Mouse (Mus musculus) lung, embryonic 14.5 days (tissue): ENCODE data around the gene Slc17a7. TPM values are rescaled to one million over a fixed set of nuclear protein-coding genes. Genes with fewer than 3 reads are reported as not detected.

Experiments
- ATAC-seq: fragments of 200-750 bp; cut with Nextera tagmentation; 2 replicates; pipeline ENCODE4 v1.8.0; 2017; ENCODE audit warnings: mild to moderate bottlenecking, moderate TSS enrichment, moderate library complexity; ENCODE audit not compliant: insufficient read depth
- DNase-seq: peaks from one replicate; pipeline ENCODE4 v3.0.0-alpha.2; 2015
- H3K27ac ChIP-seq: fragments of 300-500 bp; sonication (generic); 2 replicates; pipeline ENCODE4 v1.5.1; 2014; ENCODE audit warnings: low read depth, mild to moderate bottlenecking, moderate library complexity
- H3K27me3 ChIP-seq: fragments of 300-500 bp; sonication (generic); 2 replicates; pipeline ENCODE4 v1.6.1; 2014; ENCODE audit warnings: low read length, control low read depth; ENCODE audit not compliant: insufficient read depth
- H3K36me3 ChIP-seq: fragments of 300-500 bp; sonication (generic); 2 replicates; pipeline ENCODE4 v1.6.1; 2014; ENCODE audit warnings: control low read depth; ENCODE audit not compliant: insufficient read depth
- H3K4me1 ChIP-seq: fragments of 300-500 bp; sonication (generic); 2 replicates; pipeline ENCODE4 v1.6.1; 2014; ENCODE audit warnings: antibody characterized with exemption, control low read depth; ENCODE audit not compliant: insufficient read depth
- H3K4me2 ChIP-seq: fragments of 300-500 bp; sonication (generic); 2 replicates; pipeline ENCODE4 v1.6.1; 2014; ENCODE audit warnings: mild to moderate bottlenecking
- H3K4me3 ChIP-seq: fragments of 300-500 bp; sonication (generic); 2 replicates; pipeline ENCODE4 v1.5.1; 2014; ENCODE audit warnings: low read depth, low read length
- H3K9ac ChIP-seq: fragments of 300-500 bp; sonication (generic); 2 replicates; pipeline ENCODE4 v1.6.1; 2014
- H3K9me3 ChIP-seq: fragments of 300-500 bp; sonication (generic); 2 replicates; pipeline ENCODE4 v1.6.1; 2016; ENCODE audit warnings: low read depth, low read length, control low read depth
- CTCF ChIP-seq: IDR thresholded peaks from 2 replicates; pipeline ENCODE4 v1.5.1; 2016; ENCODE audit warnings: antibody characterized with exemption, low read depth
- WGBS: fragments of 180-500 bp; shearing (Covaris S2); extraction: QIAGEN DNeasy Blood & Tissue Kit; methylation state at CpG from one replicate; pipeline ENCODE4 v1.1.7; 2014; 5-methylcytosine and 5-hydroxymethylcytosine counted together
- microRNA counts: library from miRNA; unstranded; fragments of <30 nt; microRNA quantifications from one replicate; lab custom pipeline; 2016
- microRNA-seq: library from miRNA; unstranded; fragments of <30 nt; microRNA quantifications from one replicate; pipeline ENCODE4, GENCODE M21; 2016; ENCODE audit warnings: borderline number of aligned reads
- polyA plus RNA-seq: library from polyadenylated mRNA; unstranded; fragments of >200 nt; fragmentation: Nextera tagmentation; extraction: Ambion mirVana; gene quantifications from 2 replicates; pipeline ENCODE4 v1.2.1, GENCODE M21; 2014

The Slc17a7 gene
- polyA plus RNA-seq, 1 experiment from 2014 or later: 0.09 TPM

DNA sequence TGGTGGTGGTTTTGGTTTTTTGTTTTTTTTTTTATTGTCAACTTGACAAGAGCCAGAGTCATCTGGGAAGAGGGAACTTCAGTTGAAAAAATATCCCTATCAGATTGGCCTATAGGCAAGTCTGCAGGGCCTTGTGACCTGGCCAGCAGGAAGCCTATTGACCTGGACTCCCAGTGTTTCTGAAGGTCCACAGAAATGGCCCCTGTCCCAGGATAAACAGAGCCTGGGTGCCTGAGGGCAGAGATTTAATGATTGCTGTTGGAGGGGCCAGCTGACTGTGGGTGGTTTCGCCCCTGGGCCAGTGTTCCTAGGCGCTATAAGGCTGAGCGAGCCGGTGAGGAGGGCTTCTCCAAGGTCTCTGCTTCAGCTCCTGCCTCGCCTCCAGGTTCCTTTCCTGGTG lies 50.0 kb downstream of the Slc17a7 start:
- H3K27ac ChIP-seq: no peak overlapping the region
- peaks cover 18% of the 10 kb centered on the region; the same call in 1 of the 2 replicates for H3K27me3 ChIP-seq
- H3K9ac ChIP-seq: no peak overlapping the region
- peaks cover 13% of the 10 kb centered on the region; the same call in 1 of the 2 replicates for H3K4me1 ChIP-seq
- ATAC-seq: no peak
- WGBS: 54% methylated on average over 5 of the region's 5 CpGs
- no peaks in the 10 kb centered on the region for H3K9me3 ChIP-seq
- no peak overlapping the region for H3K4me3 ChIP-seq
- TF ChIP-seq CTCF: no peak
- no peak overlapping the region for H3K4me2 ChIP-seq
- peaks cover 15% of the 10 kb centered on the region for H3K36me3 ChIP-seq
- no peak for DNase-seq

DNA sequence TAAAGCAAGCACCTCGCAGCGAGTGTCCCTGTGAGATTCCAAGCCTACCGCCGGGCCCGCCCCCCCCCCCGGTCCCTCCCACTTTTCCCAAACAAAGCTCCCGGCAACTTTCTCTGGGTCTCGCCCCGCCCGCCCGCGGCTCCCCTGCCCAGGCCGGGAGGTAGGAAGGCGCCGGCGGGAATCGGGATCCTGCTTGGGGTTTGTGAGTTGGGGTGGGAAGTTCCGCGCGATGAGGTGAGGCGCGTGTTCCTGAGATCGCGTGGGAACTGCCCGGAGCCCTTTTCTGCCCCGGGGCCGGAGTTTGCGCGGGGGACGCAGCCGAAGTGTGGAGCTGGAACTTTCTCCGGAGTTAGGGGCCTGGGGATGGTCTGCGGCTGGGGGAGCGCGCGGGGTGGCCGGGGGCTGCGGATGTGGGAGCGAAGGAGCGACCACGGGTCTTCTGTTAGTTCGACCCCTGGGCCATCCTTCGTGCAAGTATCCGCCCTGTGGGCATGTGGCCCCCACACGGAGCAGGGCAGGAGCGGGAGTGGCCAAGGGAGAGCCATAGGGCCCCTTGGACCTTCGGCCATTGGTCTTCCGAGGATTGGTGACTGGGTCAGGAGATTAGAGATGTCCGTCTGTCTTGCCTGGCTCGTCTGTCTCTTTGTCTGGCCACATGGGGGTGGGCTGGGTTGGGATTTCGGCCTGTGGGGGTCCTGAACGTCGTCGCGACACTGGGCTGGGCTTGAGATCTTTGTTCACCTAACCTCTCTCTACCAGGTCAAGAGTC lies 52.1 kb downstream of the Slc17a7 start, which contains the start of gene Tead2:
Tead2 (plus strand) TSS at position 81 of the 769 bp plus-strand sequence.
- Histone ChIP-seq H3K4me3 (peak within 1 kb of the TSS; percentile 89), H3K9me3 (no peaks in the 10 kb centered on the region)
- ATAC-seq: peak; percentile 75

DNA sequence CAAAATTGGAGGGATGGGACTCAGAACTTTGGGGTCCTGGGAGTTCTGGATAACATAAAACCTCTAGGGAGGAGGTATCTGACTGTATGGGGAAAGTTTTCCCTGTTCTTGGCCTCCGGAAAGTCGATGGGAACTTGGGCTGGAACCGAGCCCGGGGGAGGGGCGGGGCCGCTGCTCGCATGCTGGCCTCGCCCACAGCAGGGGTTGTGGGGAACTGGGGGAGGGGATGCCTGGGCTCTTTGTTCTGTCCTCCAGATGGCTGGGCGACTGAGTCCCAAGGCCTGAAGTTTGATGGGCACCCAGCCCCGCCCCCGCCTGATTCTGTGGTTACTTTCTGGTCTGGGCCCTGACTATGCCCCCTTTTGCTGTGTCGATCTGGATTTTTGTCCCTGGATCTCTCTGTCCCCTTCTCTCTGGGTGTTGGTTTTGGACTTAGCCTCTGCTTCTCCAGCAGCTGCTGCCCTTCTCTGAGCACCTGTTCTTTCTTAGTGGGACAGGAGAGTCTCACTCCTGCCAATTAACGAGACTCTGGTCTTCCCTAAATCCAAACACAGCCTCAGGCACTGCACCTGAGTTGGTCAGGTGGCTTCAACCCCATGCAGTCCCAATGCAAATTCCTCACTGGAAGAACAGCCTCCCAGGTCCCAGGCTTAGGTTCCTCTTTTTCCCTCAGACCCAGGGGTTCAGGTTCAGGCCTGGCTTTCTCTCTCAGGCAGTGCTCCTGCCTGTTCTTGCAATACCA lies 52.9 kb downstream of the Slc17a7 start:
- peak overlapping the region; percentile 99 for H3K27ac ChIP-seq
- H3K9ac ChIP-seq: peak overlapping the region; percentile 99
- DNase-seq (peak; percentile 95), ATAC-seq (peak; percentile 90)
- H3K36me3 ChIP-seq: peaks cover 44% of the 10 kb centered on the region
- TF ChIP-seq CTCF: no peak
- H3K9me3 ChIP-seq: no peaks in the 10 kb centered on the region
- H3K4me3 ChIP-seq: peak overlapping the region; percentile 89
- peaks cover 4% of the 10 kb centered on the region; the same call in 1 of the 2 replicates for H3K27me3 ChIP-seq
- peak overlapping the region; percentile 97 for H3K4me2 ChIP-seq
- H3K4me1 ChIP-seq: peaks cover 13% of the 10 kb centered on the region; the same call in 1 of the 2 replicates
- WGBS: 2% methylated on average over 13 of the region's 13 CpGs

More for the DNA sequence above, 52.1 kb downstream of the Slc17a7 start, which contains the start of gene Tead2:
- H3K36me3 ChIP-seq: peaks cover 37% of the 10 kb centered on the region
- TF ChIP-seq CTCF: no peak
- H3K9ac ChIP-seq: peak within 1 kb of the TSS; percentile 99
- under 1% methylated on average over 54 of the region's 55 CpGs for WGBS
- H3K27ac ChIP-seq: peak within 1 kb of the TSS; percentile 99
- H3K27me3 ChIP-seq: peaks cover 12% of the 10 kb centered on the region; the same call in 1 of the 2 replicates
- peaks cover 13% of the 10 kb centered on the region; the same call in 1 of the 2 replicates for H3K4me1 ChIP-seq
- peak within 1 kb of the TSS; percentile 97 for H3K4me2 ChIP-seq
- peak; percentile 84 for DNase-seq

DNA sequence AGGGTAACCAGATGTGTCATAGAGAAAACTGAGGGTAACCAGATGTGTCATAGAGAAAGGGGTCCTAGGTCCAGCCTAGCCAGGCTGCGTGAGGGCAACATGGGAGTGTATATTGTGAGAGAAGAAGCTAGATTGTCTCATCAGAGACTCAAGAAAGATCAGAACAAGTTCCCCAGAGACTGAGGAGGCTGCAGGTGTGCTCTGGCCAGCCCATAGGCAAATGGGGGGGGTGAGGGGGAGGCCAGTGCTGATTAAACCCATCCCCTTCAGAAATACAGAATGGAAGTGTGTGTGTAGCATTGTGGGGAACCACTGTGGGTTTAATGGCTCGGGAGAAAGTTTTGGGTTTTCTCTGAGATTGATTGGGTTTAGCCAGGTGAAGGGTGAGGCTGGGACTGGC lies 57.9 kb downstream of the Slc17a7 start:
- no peak overlapping the region for H3K27ac ChIP-seq
- H3K9ac ChIP-seq: no peak overlapping the region
- 84% methylated on average over 2 of the region's 2 CpGs for WGBS
- no peaks in the 10 kb centered on the region for H3K27me3 ChIP-seq
- H3K36me3 ChIP-seq: peaks cover 95% of the 10 kb centered on the region
- peaks cover 10% of the 10 kb centered on the region; the same call in 1 of the 2 replicates for H3K4me1 ChIP-seq
- DNase-seq (no peak), ATAC-seq (no peak)
- no peak for TF ChIP-seq CTCF
- no peaks in the 10 kb centered on the region for H3K9me3 ChIP-seq
- H3K4me3 ChIP-seq: no peak overlapping the region
- no peak overlapping the region for H3K4me2 ChIP-seq

DNA sequence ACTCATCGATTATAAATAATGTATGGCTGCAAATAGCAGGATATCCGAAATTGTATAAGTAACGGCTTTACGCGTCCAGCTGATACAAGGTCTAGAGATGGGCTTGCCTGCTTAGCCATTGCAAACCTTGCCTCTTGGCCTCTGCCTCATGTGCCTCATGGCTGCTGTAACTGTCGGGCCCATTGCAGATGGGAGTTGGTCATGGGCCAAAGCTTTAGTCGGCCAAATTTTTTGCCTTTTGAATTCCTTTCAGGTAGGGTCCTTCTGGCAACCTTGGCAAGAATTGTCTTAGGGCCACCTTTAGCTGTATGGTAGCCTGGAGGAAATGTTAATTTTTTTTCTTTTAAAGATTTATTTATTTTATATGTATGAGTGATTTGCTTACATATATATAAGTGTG lies 61.1 kb downstream of the Slc17a7 start:
- ATAC-seq (no peak), DNase-seq (no peak)
- no peak overlapping the region for H3K4me3 ChIP-seq
- no peak overlapping the region for H3K9ac ChIP-seq
- no peaks in the 10 kb centered on the region for H3K4me1 ChIP-seq
- H3K27ac ChIP-seq: no peak overlapping the region
- TF ChIP-seq CTCF: no peak
- H3K9me3 ChIP-seq: no peaks in the 10 kb centered on the region
- 87% methylated on average over 7 of the region's 7 CpGs for WGBS
- H3K27me3 ChIP-seq: no peaks in the 10 kb centered on the region
- peaks cover 98% of the 10 kb centered on the region for H3K36me3 ChIP-seq
- H3K4me2 ChIP-seq: no peak overlapping the region

MicroRNA genes within 50 kb of the gene (microRNA counts, 519-probe panel; counts per million panel counts)
- 2,841 counts per million, percentile 53 among the panel's probes with 10 or more counts for microRNA mmu-miR-150 (lab: Ali Mortazavi, UCI)

Small RNAs within 50 kb of the gene (microRNA-seq; reads per million reads assigned to microRNA genes)
- gene Mir150 (47.5 reads per million, percentile 40 among the genes with 10 or more reads in this experiment), gene Mir5121 (16.6 reads per million, percentile 30 among the genes with 10 or more reads in this experiment), gene Mir7055 (not detected)

Other genes with a start within 250 kb of the Slc17a7 start
- gene Ap2a1, start 234.5 kb upstream of the Slc17a7 start, polyA plus RNA-seq: 73.6 and 83.2 TPM in 2 replicates
- gene Tsks, start 220.7 kb upstream of the Slc17a7 start, polyA plus RNA-seq: 0.11 and 0.14 TPM in 2 replicates
- 14.9 and 15.5 TPM in 2 replicates for gene Cpt1c, start 189.1 kb upstream of the Slc17a7 start, polyA plus RNA-seq
- gene Prmt1, start 177.4 kb upstream of the Slc17a7 start, polyA plus RNA-seq: 228 and 238 TPM in 2 replicates
- gene Irf3, start 166.3 kb upstream of the Slc17a7 start, polyA plus RNA-seq: 78.7 and 83.0 TPM in 2 replicates
- gene Bcl2l12, start 165.2 kb upstream of the Slc17a7 start, polyA plus RNA-seq: 69.9 and 76.9 TPM in 2 replicates
- gene Scaf1, start 147.6 kb upstream of the Slc17a7 start, polyA plus RNA-seq: 45.9 and 53.6 TPM in 2 replicates
- gene Rras, start 146.0 kb upstream of the Slc17a7 start, polyA plus RNA-seq: 46.2 and 46.5 TPM in 2 replicates
- 14.2 and 16.2 TPM in 2 replicates for gene Prr12, start 111.1 kb upstream of the Slc17a7 start, polyA plus RNA-seq
- 68.6 and 71.9 TPM in 2 replicates for gene Nosip, start 101.5 kb upstream of the Slc17a7 start, polyA plus RNA-seq
- 18.1 and 19.2 TPM in 2 replicates for gene Prrg2, start 101.3 kb upstream of the Slc17a7 start, polyA plus RNA-seq
- gene Rcn3, start 71.7 kb upstream of the Slc17a7 start, polyA plus RNA-seq: 344 and 360 TPM in 2 replicates
- gene Fcgrt, start 60.1 kb upstream of the Slc17a7 start, polyA plus RNA-seq: 56.4 and 57.0 TPM in 2 replicates
- gene Rps11, start 39.5 kb upstream of the Slc17a7 start, polyA plus RNA-seq: 1,873 and 1,878 TPM in 2 replicates
- gene Rpl13a, start 35.2 kb upstream of the Slc17a7 start, polyA plus RNA-seq: 1,527 and 1,587 TPM in 2 replicates
- gene Gm45713, start 27.7 kb upstream of the Slc17a7 start, polyA plus RNA-seq: 1.2 and 1.4 TPM in 2 replicates
- 0.72 and 1.1 TPM in 2 replicates for gene Flt3l, start 27.5 kb upstream of the Slc17a7 start, polyA plus RNA-seq
- 110 and 112 TPM in 2 replicates for gene Pih1d1, start 9.6 kb upstream of the Slc17a7 start, polyA plus RNA-seq
- gene Aldh16a1, start 9.4 kb upstream of the Slc17a7 start, polyA plus RNA-seq: 52.1 and 52.9 TPM in 2 replicates
- gene Gfy, start 15.6 kb downstream of the Slc17a7 start, polyA plus RNA-seq: not detected in 2 replicates
- not detected in 2 replicates for gene Pth2, start 17.0 kb downstream of the Slc17a7 start, polyA plus RNA-seq
- 0.19 and 0.38 TPM in 2 replicates for gene Ccdc155, start 40.9 kb downstream of the Slc17a7 start, polyA plus RNA-seq
- gene Dkkl1, start 48.2 kb downstream of the Slc17a7 start, polyA plus RNA-seq: 0.45 TPM in 1 of 2 replicates, not detected in the other
- gene Tead2, start 51.8 kb downstream of the Slc17a7 start, polyA plus RNA-seq: 204 and 222 TPM in 2 replicates
- gene Cd37, start 75.2 kb downstream of the Slc17a7 start, polyA plus RNA-seq: 2.1 and 2.9 TPM in 2 replicates
- gene Slc6a16, start 77.1 kb downstream of the Slc17a7 start, polyA plus RNA-seq: not detected in 2 replicates
- gene Slc6a21, start 113.6 kb downstream of the Slc17a7 start, polyA plus RNA-seq: not detected in 2 replicates
- gene Trpm4, start 169.8 kb downstream of the Slc17a7 start, polyA plus RNA-seq: 11.4 and 15.7 TPM in 2 replicates
- gene Hrc, start 171.3 kb downstream of the Slc17a7 start, polyA plus RNA-seq: 0.58 and 1.2 TPM in 2 replicates
- 3.1 and 3.2 TPM in 2 replicates for gene Ppfia3, start 203.1 kb downstream of the Slc17a7 start, polyA plus RNA-seq
- gene Lin7b, start 206.6 kb downstream of the Slc17a7 start, polyA plus RNA-seq: 0.30 and 0.87 TPM in 2 replicates
- gene Snrnp70, start 231.8 kb downstream of the Slc17a7 start, polyA plus RNA-seq: 74.0 and 88.2 TPM in 2 replicates
- gene Kcna7, start 241.7 kb downstream of the Slc17a7 start, polyA plus RNA-seq: 0.08 TPM in 1 of 2 replicates, not detected in the other
- 1.9 and 2.2 TPM in 2 replicates for gene Ntf5, start 249.7 kb downstream of the Slc17a7 start, polyA plus RNA-seq